Mouse (Mus musculus): ENCODE measurements around the gene Rmi1. TPM values are rescaled to one million over a fixed set of nuclear protein-coding genes. Genes with fewer than 3 reads are reported as not detected.
"Not testable (repeated sequence)": the region's sequence is repeated elsewhere in the genome, so short reads cannot be mapped to it uniquely, and the experiment has no call there.

Gene Rmi1
- polyA plus RNA-seq (2015; fragmentation: Nextera tagmentation; extraction: Ambion mirVana) = 26.3 and 29.7 TPM in 2 replicates

DNA sequence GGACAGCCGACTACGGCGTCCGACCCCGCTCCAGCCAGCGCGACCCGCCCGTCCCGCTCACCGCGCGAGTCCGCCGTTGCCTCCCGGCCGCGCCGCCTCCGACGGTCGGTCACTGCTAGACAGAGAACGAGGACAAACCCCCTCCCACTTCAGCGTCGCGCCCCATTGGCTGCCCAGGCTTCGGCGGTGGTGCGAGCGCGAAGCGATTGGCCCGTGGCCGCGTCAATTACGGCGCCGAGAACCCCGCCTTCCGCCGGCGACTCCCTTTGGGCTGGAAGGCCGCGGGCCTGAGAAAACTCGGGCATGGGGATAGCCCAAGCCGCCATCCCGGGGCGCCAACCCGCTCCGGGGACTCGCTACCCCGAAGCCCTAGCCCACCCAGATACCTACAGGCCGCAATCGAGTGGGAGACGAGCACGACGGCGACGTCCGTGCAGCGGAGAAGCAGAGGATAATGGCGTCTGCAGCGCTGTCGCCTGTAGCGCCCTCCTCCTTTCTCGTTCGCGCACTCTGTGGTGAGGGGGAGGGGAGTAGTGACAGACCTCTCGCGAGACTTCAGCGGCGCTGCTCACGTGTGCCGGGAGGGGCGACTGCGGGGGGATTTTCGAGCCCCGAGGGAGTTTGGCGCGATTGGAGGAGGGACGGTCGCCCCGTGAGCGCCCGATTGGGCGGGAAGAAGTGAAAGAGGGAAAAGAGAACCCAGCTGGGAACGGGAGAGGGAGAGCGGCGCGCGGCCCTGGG is at the start of gene Rmi1:
Gene Rmi1, plus strand, starts transcription at position 246 of the 741 bp plus-strand sequence.
- Histone ChIP-seq H3K4me3 (peak within 1 kb of the TSS; percentile 84), H3K9ac (peak within 1 kb of the TSS; percentile 100), H3K27ac (peak within 1 kb of the TSS; percentile 99), H3K4me1 (peaks cover 17% of the 10 kb centered on the region; the same call in 1 of the 2 replicates), H3K9me3 (no peaks in the 10 kb centered on the region), H3K4me2 (peak within 1 kb of the TSS; percentile 63), H3K27me3 (no peaks in the 10 kb centered on the region), H3K36me3 (peaks cover 14% of the 10 kb centered on the region)
- peak; percentile 94 for ATAC-seq (ENCODE audit: borderline replicate concordance, extremely low read depth, low FRiP score, low TSS enrichment)
- under 1% methylated on average over 90 of the region's 91 CpGs for WGBS

DNA sequence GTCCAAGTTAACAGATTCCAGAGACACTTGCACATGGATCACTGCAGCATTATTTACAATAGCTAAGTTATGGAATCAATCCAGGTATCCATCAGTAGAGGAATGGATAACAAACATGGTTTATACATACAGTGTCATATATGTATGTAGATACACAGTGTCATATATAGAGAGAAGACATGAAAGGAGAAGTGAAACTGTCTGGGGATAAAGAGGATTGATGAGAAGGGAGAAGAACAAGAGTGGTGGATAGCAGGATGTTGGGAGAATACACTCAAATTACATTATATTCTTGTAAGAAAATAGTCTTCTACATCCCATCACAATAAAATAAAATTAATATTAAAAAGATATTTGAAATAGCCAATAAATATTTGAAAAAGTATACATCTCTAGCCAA is 49.1 kb upstream of the Rmi1 start:
- Histone ChIP-seq H3K4me1 (no peaks in the 10 kb centered on the region), H3K27ac (no peak overlapping the region), H3K4me2 (no peak overlapping the region), H3K36me3 (no peaks in the 10 kb centered on the region), H3K27me3 (no peaks in the 10 kb centered on the region), H3K9ac (no peak overlapping the region), H3K9me3 (no peaks in the 10 kb centered on the region), H3K4me3 (no peak overlapping the region)
- ATAC-seq (ENCODE audit: borderline replicate concordance, extremely low read depth, low FRiP score, low TSS enrichment) = no peak

DNA sequence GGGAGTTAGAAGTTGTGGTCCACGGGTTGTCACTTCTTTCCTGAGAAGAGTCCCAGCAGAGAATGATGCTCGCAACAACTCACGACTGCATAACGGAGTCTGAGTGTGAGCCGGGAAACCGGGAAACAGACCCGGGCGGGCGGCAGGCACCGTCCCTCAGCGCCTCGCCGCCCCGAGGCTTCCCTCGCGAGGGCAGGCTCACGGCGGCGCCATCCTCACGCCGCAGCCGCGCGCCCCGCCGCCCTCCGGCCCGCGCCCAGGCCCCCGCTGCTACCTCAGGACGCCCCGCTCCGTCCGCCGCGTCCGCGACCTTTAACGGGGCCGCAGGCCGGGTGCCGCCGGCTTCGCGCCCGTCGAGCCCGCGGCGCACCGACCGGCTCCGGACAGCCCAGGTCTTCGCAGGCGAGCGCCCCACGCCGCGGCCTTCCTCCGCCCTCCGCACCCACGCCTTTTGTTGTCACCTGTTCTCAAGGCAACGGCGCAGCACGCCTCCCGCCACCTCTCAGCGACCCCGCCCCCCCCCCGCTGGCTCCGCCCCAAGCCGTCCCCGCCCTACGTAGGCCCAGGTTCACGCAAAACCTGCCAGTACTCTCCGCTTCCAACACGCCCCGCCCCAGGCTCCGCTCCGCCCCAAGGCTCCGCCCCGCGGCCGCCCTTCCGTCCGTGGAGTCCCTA is 43.3 kb upstream of the Rmi1 start, which contains the start of gene Kif27:
Gene Kif27, minus strand, starts transcription at position 494 of the 675 bp plus-strand sequence.
- Histone ChIP-seq H3K4me1 (no peaks in the 10 kb centered on the region; the same call in 1 of the 2 replicates), H3K36me3 (no peaks in the 10 kb centered on the region), H3K4me2 (peak within 1 kb of the TSS; percentile 99), H3K9ac (peak within 1 kb of the TSS; percentile 50), H3K4me3 (peak within 1 kb of the TSS; percentile 59), H3K9me3 (no peaks in the 10 kb centered on the region), H3K27me3 (no peaks in the 10 kb centered on the region), H3K27ac (0 out of 2 replicates have a peak within 1 kb of the TSS, but pooled peaks have one; percentile 58)
- under 1% methylated on average over 69 of the region's 85 CpGs for WGBS
- peak; percentile 99 for ATAC-seq (ENCODE audit: borderline replicate concordance, extremely low read depth, low FRiP score, low TSS enrichment)

DNA sequence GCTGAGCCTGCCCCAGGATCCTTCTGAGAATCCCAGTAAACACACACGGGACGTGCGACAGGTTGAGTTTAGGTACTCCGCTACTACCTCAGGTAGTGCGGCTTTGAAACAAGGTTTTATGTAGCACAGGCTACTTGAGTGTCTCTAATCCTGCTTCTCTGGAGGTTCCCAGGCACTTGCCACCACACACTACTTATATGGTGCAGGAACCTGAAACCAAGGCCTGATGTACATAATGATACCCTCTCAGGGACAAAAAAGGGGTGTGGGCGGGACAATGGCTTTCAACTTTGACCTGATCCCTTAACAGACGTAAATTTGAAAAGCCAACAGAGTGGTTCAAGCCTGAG is 42.8 kb upstream of the Rmi1 start:
- Histone ChIP-seq H3K9ac (no peak overlapping the region), H3K4me1 (no peaks in the 10 kb centered on the region; the same call in 1 of the 2 replicates), H3K4me2 (peak overlapping the region; percentile 99), H3K4me3 (peak overlapping the region; percentile 59), H3K27ac (0 out of 2 replicates have a peak overlapping the region, but pooled peaks have one; percentile 58), H3K27me3 (no peaks in the 10 kb centered on the region), H3K9me3 (no peaks in the 10 kb centered on the region), H3K36me3 (no peaks in the 10 kb centered on the region)
- ATAC-seq (ENCODE audit: borderline replicate concordance, extremely low read depth, low FRiP score, low TSS enrichment) = peak; percentile 70
- 5% methylated on average over 7 of the region's 7 CpGs for WGBS

DNA sequence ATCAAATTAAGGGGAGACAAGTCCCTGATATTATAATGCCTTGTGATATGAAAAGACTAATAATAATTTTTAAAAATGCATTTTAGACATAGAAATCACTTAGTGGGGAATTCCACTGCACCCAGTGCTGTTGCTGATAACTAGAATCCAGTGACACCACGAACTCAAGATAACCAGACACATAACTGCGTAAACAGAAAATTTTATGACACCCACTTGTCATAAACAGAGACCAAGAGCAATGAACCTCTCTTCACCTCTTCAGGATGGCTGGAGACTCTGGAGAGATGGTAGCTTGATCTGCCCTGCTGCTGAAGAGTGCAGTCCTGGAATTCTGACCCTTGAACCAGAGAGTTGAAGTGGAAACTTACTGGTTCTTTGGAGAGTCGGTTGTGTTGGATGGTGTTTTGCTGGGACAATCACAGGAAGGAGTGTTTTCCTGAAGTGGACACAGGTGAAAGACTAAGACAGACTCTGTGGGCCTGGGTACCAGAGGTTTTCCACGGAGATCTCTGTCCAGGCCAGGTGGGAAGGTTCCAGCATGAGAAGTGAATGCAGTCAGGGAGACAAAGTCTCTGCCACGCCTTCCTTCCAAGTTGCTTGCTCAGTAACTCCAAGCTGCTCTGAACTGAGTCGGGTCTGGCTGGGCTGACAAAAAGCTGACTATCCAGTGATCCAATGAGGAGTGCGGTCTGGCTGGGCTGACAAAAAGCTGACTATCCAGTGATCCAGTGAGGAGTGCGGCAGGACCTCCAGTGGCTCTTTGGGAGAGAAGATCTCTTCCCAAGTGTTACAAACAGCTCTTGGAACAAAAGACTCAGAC is 37.5 kb upstream of the Rmi1 start:
- no peak for ATAC-seq (ENCODE audit: borderline replicate concordance, extremely low read depth, low FRiP score, low TSS enrichment)
- Histone ChIP-seq H3K9ac (no peak overlapping the region), H3K36me3 (no peaks in the 10 kb centered on the region), H3K4me3 (no peak overlapping the region), H3K4me2 (no peak overlapping the region), H3K9me3 (no peaks in the 10 kb centered on the region), H3K27ac (no peak overlapping the region), H3K27me3 (no peaks in the 10 kb centered on the region), H3K4me1 (no peaks in the 10 kb centered on the region; the same call in 1 of the 2 replicates)
- 63% methylated on average over 8 of the region's 8 CpGs for WGBS

DNA sequence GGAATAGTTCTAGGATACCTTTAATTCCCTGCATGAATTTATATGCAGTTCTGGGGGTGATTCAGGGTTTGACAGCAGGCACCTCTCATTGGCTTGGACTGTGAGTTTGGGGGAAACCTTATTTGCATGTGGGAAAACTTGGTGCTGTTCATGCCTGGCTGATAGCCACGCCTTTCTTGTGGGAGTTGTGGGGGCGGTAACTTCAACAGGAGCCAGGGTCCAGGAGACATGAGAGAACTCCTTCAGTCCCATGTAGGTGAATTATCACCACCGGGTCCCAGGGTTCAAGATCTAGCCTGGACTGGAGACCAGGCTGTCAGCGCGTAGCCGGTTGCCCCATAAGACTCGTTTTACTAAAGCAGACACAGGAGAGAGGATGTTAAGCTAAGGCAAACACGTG is 36.9 kb upstream of the Rmi1 start:
- H3K9me3 ChIP-seq; H3K4me2 ChIP-seq; H3K27ac ChIP-seq; H3K4me3 ChIP-seq; ATAC-seq (ENCODE audit: borderline replicate concordance, extremely low read depth, low FRiP score, low TSS enrichment); H3K27me3 ChIP-seq; H3K4me1 ChIP-seq; H3K36me3 ChIP-seq; H3K9ac ChIP-seq: not testable (repeated sequence)
- WGBS = 78% methylated on average over 8 of the region's 8 CpGs

DNA sequence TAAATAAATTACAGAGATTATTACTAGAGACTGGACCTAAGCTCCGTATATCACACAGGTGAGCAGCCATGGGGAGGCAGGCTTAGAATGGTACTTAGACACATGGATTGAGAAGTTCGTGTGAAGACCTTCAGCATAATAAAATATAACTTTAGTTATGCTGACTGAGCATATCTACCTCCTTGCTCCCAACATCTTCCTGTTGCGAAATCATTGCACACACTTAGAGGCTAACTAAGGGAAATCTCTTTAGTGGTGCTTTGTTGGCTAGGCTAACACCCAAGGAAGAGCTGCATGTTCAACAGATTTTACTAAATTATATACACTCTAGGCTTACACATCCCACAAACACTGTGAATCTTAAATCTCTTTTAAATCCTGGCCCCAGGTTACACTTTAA is 35.7 kb upstream of the Rmi1 start:
- 82% methylated on average over 3 of the region's 3 CpGs for WGBS
- H3K9me3 ChIP-seq = no peaks in the 10 kb centered on the region
- no peaks in the 10 kb centered on the region for H3K27me3 ChIP-seq
- no peaks in the 10 kb centered on the region for H3K36me3 ChIP-seq
- H3K9ac ChIP-seq = no peak overlapping the region
- no peak overlapping the region for H3K4me2 ChIP-seq
- H3K4me1 ChIP-seq = no peaks in the 10 kb centered on the region
- ATAC-seq (ENCODE audit: borderline replicate concordance, extremely low read depth, low FRiP score, low TSS enrichment) = no peak
- H3K27ac ChIP-seq = no peak overlapping the region
- no peak overlapping the region for H3K4me3 ChIP-seq

DNA sequence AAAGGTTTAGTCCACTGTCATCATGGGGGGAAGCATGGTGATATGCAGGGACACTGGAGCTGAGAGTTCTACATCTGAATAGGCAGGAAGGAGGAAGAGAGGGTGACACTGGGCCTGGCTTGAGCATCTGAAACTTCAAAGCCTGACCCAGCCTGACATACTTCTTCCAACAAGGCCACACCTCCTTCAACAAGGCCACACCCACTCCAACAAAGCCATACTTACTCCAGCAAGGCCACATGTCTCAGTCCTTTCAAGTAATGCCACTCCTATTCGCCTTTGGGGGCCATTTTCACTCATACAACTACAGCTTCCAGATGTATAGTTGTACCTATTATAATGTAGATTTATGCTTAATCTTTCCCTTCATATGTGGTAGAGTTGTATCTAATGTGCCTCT is 34.4 kb upstream of the Rmi1 start:
- Histone ChIP-seq H3K27me3 (no peaks in the 10 kb centered on the region), H3K27ac (no peak overlapping the region), H3K4me2 (no peak overlapping the region), H3K9ac (no peak overlapping the region), H3K9me3 (no peaks in the 10 kb centered on the region), H3K4me1 (0 out of 2 replicates have a peak, but pooled peaks cover 4% of the 10 kb centered on the region), H3K36me3 (no peaks in the 10 kb centered on the region), H3K4me3 (no peak overlapping the region)
- no peak for ATAC-seq (ENCODE audit: borderline replicate concordance, extremely low read depth, low FRiP score, low TSS enrichment)
- 55% methylated on average over 1 of the region's 1 CpGs for WGBS

DNA sequence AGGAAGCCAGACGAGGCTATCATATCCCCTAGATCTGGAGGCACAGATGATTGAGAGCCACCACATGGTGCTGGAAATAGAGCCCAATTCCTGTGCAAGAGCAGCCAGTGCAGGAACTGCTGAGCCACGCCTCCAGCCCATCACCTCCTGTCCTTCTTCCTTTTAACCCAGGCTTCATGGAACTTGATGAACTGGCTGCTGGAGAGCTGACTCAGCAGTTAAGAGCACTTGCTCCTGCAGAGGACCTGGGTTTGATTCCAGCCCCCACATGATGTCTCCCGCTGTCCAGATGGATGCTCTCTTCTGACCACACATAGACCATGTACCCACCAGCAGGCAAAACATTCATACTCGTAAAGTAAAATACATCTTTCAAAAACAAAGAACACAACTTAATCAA is 33.2 kb upstream of the Rmi1 start:
- no peak overlapping the region for H3K4me2 ChIP-seq
- no peak overlapping the region for H3K9ac ChIP-seq
- H3K9me3 ChIP-seq = no peaks in the 10 kb centered on the region
- H3K4me1 ChIP-seq = 0 out of 2 replicates have a peak, but pooled peaks cover 5% of the 10 kb centered on the region
- H3K27me3 ChIP-seq = no peaks in the 10 kb centered on the region
- H3K36me3 ChIP-seq = no peaks in the 10 kb centered on the region
- WGBS = 58% methylated on average over 4 of the region's 4 CpGs
- ATAC-seq (ENCODE audit: borderline replicate concordance, extremely low read depth, low FRiP score, low TSS enrichment) = no peak
- no peak overlapping the region for H3K4me3 ChIP-seq
- H3K27ac ChIP-seq = no peak overlapping the region

DNA sequence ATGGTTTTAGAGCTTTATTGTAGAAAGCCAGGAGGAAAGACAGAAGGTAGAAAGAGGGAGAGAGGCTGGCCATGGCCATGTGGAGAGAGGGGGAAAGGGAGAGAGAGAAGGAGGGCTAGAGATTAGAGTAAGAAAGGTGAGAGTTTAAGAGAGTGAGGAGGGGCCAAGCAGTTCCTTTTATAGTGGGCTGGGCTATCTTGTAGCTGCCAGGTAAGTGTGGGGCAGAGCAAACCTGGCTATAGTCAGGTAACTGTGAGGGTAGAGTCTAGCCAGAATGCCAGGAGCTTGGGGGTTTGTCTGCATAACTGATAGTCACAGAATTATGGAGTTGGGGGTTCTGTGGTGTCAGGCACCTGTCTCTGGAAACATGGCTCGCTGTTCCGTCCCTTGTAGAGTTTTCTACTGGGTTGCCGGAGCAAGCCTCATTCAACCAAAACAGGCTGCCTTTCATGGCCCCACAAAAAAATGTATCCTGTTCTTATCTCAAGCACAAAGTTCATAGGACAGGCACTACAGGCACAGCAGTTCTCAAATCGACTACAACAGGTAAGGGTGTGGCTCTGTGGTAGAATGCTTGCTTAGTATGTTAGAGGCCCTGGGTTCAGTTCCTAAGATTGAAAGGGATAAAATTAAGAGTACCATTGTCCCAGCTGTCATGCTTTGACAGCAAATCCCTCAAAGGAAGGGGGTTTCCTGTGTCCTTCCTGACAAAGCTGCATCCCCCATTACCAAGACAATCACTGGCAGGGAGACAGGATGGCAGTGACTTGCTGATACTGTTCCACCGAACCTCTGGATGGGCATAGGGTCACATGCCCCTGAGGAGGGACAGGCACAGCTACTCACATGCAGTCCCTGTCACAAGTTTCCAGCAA is 29.5 kb upstream of the Rmi1 start:
- no peak overlapping the region for H3K4me3 ChIP-seq
- H3K27ac ChIP-seq = no peak overlapping the region
- no peak overlapping the region for H3K9ac ChIP-seq
- ATAC-seq (ENCODE audit: borderline replicate concordance, extremely low read depth, low FRiP score, low TSS enrichment) = 0 out of 2 replicates have a peak, but pooled peaks have one; percentile 19
- H3K4me1 ChIP-seq = 0 out of 2 replicates have a peak, but pooled peaks cover 5% of the 10 kb centered on the region
- H3K27me3 ChIP-seq = no peaks in the 10 kb centered on the region
- no peaks in the 10 kb centered on the region; the same call in 1 of the 2 replicates for H3K9me3 ChIP-seq
- no peak overlapping the region for H3K4me2 ChIP-seq
- WGBS = 74% methylated on average over 5 of the region's 5 CpGs
- H3K36me3 ChIP-seq = no peaks in the 10 kb centered on the region

DNA sequence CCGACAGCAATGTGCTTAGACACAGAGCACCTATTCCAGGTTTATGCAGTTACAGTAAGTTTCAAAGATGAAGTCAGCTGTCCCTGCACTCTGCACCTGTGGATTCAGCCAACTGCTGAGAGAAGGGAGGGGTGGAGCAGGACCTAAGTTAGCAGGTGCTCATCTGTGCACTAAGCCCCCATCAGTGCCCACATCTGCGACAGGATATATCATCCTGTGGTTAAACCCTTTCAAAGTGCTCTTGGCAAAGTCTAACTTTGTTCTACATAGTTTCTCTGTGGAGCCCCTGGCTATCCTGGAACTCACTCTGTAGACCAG is 28.9 kb upstream of the Rmi1 start:
- 78% methylated on average over 2 of the region's 2 CpGs for WGBS
- ATAC-seq (ENCODE audit: borderline replicate concordance, extremely low read depth, low FRiP score, low TSS enrichment) = no peak
- no peaks in the 10 kb centered on the region for H3K27me3 ChIP-seq
- H3K4me1 ChIP-seq = 0 out of 2 replicates have a peak, but pooled peaks cover 5% of the 10 kb centered on the region
- no peak overlapping the region for H3K4me3 ChIP-seq
- H3K4me2 ChIP-seq = no peak overlapping the region
- H3K36me3 ChIP-seq = no peaks in the 10 kb centered on the region
- H3K27ac ChIP-seq = no peak overlapping the region
- H3K9ac ChIP-seq = no peak overlapping the region
- H3K9me3 ChIP-seq = no peaks in the 10 kb centered on the region; the same call in 1 of the 2 replicates
